10 mouse cellular contexts compared by ENCODE assay signal in the genomic region with DNA sequence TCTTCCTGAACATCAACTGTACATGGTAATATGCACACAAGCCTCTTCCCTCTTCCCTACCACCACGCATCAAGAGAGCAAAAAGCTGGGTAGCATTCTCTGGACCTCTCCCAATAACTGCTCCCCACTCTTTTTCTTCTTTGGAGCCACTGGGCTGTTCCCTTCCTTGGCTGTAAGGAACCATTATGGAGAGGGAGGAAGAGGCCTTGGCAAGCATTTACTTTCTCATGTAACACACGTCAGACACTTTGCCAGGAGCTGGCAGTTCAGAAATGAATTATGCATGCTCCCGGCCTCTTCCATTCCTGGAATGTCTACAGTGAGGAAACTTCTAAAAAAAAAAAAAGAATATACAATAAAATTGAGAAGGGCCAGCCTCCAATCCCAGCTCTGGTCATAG. TPM values are rescaled to one million over a fixed set of nuclear protein-coding genes. Genes with fewer than 3 reads are reported as not detected.
DNase-seq lines count a peak whose midpoint lies in the region; ATAC-seq lines count a peak whose summit lies in the region.
"Had no signal": no experiment of that assay in that cellular context is flagged by ENCODE, and none has a peak within 500 bp of the region (broad histone marks: within the 10 kb centered on the region; RNA-seq: fewer than 3 reads in every experiment).

No protein-coding gene starts in this region.

- H3K4me3 ChIP-seq in heart, embryonic 15.5 days: no peak overlapping the region
- no peak overlapping the region for H3K4me3 ChIP-seq in neural tube, embryonic 15.5 days (replicated peaks)
- H3K4me3 ChIP-seq: erythroblast, embryonic 14.5 days; midbrain, embryonic 12.5 days had no signal

- H3K4me2 ChIP-seq in heart, embryonic 15.5 days: no peak overlapping the region
- no peak overlapping the region for H3K4me2 ChIP-seq in neural tube, embryonic 15.5 days
- H3K4me2 ChIP-seq: midbrain, embryonic 12.5 days had no signal

- H3K36me3 ChIP-seq in heart, embryonic 15.5 days: peaks cover 19% of the 10 kb centered on the region
- peaks cover 26% of the 10 kb centered on the region for H3K36me3 ChIP-seq in neural tube, embryonic 15.5 days

- H3K9ac ChIP-seq in heart, embryonic 15.5 days: no peak overlapping the region
- no peak overlapping the region for H3K9ac ChIP-seq in neural tube, embryonic 15.5 days (replicated peaks)
- H3K9ac ChIP-seq: midbrain, embryonic 12.5 days had no signal

- peak overlapping the region; percentile 29; the same call in 1 of the 2 replicates for H3K27ac ChIP-seq in heart, embryonic 15.5 days
- peak overlapping the region; percentile 60 for H3K27ac ChIP-seq in neural tube, embryonic 15.5 days (replicated peaks)

- 43% methylated on average over 3 of the region's 3 CpGs for WGBS in heart, embryonic 15.5 days
- WGBS in neural tube, embryonic 15.5 days: 50% methylated on average over 3 of the region's 3 CpGs

- no peak for ATAC-seq in heart, embryonic 15.5 days (replicated peaks; ENCODE audit: insufficient number of reproducible peaks, insufficient read depth, low FRiP score, low read depth)
- no peak for ATAC-seq in neural tube, embryonic 15.5 days (ENCODE audit: low FRiP score)

- H3K9me3 ChIP-seq in heart, embryonic 15.5 days (replicated peaks): no peaks in the 10 kb centered on the region
- no peaks in the 10 kb centered on the region for H3K9me3 ChIP-seq in neural tube, embryonic 15.5 days (replicated peaks)
- H3K9me3 ChIP-seq: midbrain, embryonic 12.5 days had no signal

- DNase-seq in heart, adult 9 months (ENCODE audit: low spot score in 2 of 2): no peak
- peak; percentile 20 for DNase-seq in adrenal gland, postnatal 25 days
- peak; percentile 10 for DNase-seq in gastrocnemius, postnatal 25 days
- DNase-seq in layer of hippocampus, postnatal 14 days (ENCODE audit: low spot score in 2 of 2): peak; percentile 12 to 41
- DNase-seq in embryo, embryonic 10 days (ENCODE audit: low spot score): no peak
- DNase-seq in cerebellum, postnatal 36 days: no peak

- no peaks in the 10 kb centered on the region for H3K27me3 ChIP-seq in heart, embryonic 15.5 days
- H3K27me3 ChIP-seq in neural tube, embryonic 15.5 days (replicated peaks): no peaks in the 10 kb centered on the region
- H3K27me3 ChIP-seq: midbrain, embryonic 12.5 days had no signal

- H3K4me1 ChIP-seq in heart, embryonic 15.5 days (replicated peaks): peaks cover 32% of the 10 kb centered on the region
- H3K4me1 ChIP-seq in neural tube, embryonic 15.5 days: peaks cover 27% of the 10 kb centered on the region

RNA-seq across cellular contexts. Expression of gene Slc35b4, which starts 22.7 kb away (rescaled TPM):
- 26.3 and 36.4 TPM in 2 replicates for polyA plus RNA-seq in heart, embryonic 15.5 days (2015; fragmentation: Nextera tagmentation; extraction: Ambion mirVana)
- total RNA-seq in adrenal gland, postnatal 25 days (2021): 28.5 and 35.1 TPM in 2 replicates
- total RNA-seq in gastrocnemius, postnatal 25 days (2021): 1 to 10 TPM; 5.9 to 8.7 TPM
- total RNA-seq in layer of hippocampus, postnatal 14 days (2021): 10 to 100 TPM; 45.7 to 45.9 TPM
- 39.4 and 47.8 TPM in 2 replicates for polyA plus RNA-seq in neural tube, embryonic 15.5 days (2015; fragmentation: Nextera tagmentation; extraction: Ambion mirVana)

Comparison
In these comparisons a context has a peak if more than half of its experiments do, and no peak if none do; other contexts are left out.
1. DNase-seq: peak in adrenal gland, postnatal 25 days (single experiment), gastrocnemius, postnatal 25 days (single experiment) and layer of hippocampus, postnatal 14 days (2 of 2); none in heart, adult 9 months (0 of 2), embryo, embryonic 10 days (single experiment) and cerebellum, postnatal 36 days (0 of 2).